In the genomic region with DNA sequence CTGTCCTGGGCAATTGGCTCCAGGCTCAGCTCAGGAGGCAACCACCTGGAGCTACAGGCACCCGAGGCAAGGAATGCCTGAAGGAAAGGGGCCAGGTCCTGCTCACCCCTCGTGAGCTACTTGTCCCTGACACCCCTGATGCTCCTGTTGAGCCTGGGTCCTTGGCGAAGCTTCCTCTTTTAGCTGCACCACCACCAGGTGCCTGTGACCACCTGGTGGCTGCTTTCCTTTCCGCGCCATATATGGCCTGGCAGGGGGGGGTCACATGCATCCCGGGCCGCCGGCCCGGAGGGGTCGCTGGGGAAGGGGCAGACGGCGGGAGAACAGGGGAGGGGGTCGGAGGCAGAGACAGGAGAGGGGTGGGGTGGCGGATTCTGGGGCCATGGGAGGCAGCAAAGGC, we compare ENCODE assay signal across 13 mouse cellular contexts. TPM values are rescaled to one million over a fixed set of nuclear protein-coding genes. Genes with fewer than 3 reads are reported as not detected.
DNase-seq lines count a peak whose midpoint lies in the region; ATAC-seq and TF ChIP-seq lines count a peak whose summit lies in the region.
"Not testable (repeated sequence)": the region's sequence is repeated elsewhere in the genome, so short reads cannot be mapped to it uniquely, and the experiment has no call there.
"Had no signal": no experiment of that assay in that cellular context is flagged by ENCODE, and none has a peak within 500 bp of the region (broad histone marks: within the 10 kb centered on the region; RNA-seq: fewer than 3 reads in every experiment).

No protein-coding gene starts in this region.

- DNase-seq in embryo, embryonic 11 days, result peak; percentile 2
- not testable (repeated sequence) for DNase-seq in heart, postnatal 0 days (ENCODE audit: low spot score)
- peak; percentile 18 to 22 for DNase-seq in right cerebral cortex, postnatal 10 days (ENCODE audit: low spot score in 2 of 2)

- TF ChIP-seq EP300 in heart, postnatal 0 days (IDR thresholded peaks at IDR 0.05; ENCODE audit: low read depth), result not testable (repeated sequence)

- peak overlapping the region; percentile 69 for H3K4me2 ChIP-seq in forebrain, embryonic 15.5 days (replicated peaks)
- H3K4me2 ChIP-seq in heart, postnatal 0 days (ENCODE audit: low read depth, low read length), result 0 out of 2 replicates have a peak overlapping the region, but pooled peaks have one; percentile 23
- H3K4me2 ChIP-seq in kidney, embryonic 14.5 days (replicated peaks; ENCODE audit: low read depth, low read length), result peak overlapping the region; percentile 41
- peak overlapping the region; percentile 64 for H3K4me2 ChIP-seq in limb, embryonic 13.5 days (replicated peaks)
- H3K4me2 ChIP-seq in midbrain, embryonic 13.5 days (replicated peaks), result peak overlapping the region; percentile 60

- not testable (repeated sequence) for TF ChIP-seq CTCF in heart, postnatal 0 days (IDR thresholded peaks at IDR 0.05; ENCODE audit: low read depth)

- not testable (repeated sequence) for H3K36me3 ChIP-seq in forebrain, embryonic 15.5 days; heart, postnatal 0 days (replicated peaks; ENCODE audit: control insufficient read depth, insufficient read depth, low read length); kidney, embryonic 14.5 days (ENCODE audit: control insufficient read depth, insufficient read depth, low read length); limb, embryonic 13.5 days; midbrain, embryonic 13.5 days

- WGBS in forebrain, embryonic 15.5 days, result 13% methylated on average over 14 of the region's 14 CpGs
- 12% methylated on average over 11 of the region's 14 CpGs for WGBS in heart, postnatal 0 days
- WGBS in kidney, embryonic 14.5 days, result 3% methylated on average over 10 of the region's 14 CpGs
- 10% methylated on average over 11 of the region's 14 CpGs for WGBS in limb, embryonic 13.5 days
- 1% methylated on average over 9 of the region's 14 CpGs for WGBS in midbrain, embryonic 13.5 days

- H3K4me3 ChIP-seq in forebrain, embryonic 15.5 days, result peak overlapping the region; percentile 46
- not testable (repeated sequence) for H3K4me3 ChIP-seq in heart, postnatal 0 days (ENCODE audit: low read depth, low read length)
- peak overlapping the region; percentile 19 for H3K4me3 ChIP-seq in kidney, embryonic 14.5 days (ENCODE audit: low read length)
- H3K4me3 ChIP-seq in limb, embryonic 13.5 days, result peak overlapping the region; percentile 37
- peak overlapping the region; percentile 42 for H3K4me3 ChIP-seq in midbrain, embryonic 13.5 days (replicated peaks)

- not testable (repeated sequence) for ATAC-seq in forebrain, embryonic 15.5 days (replicated peaks); heart, postnatal 0 days (ENCODE audit: insufficient read depth, low read depth); kidney, embryonic 14.5 days (ENCODE audit: low FRiP score, low TSS enrichment); limb, embryonic 13.5 days (ENCODE audit: low FRiP score, low read depth); midbrain, embryonic 13.5 days

- H3K9me3 ChIP-seq in forebrain, embryonic 15.5 days; heart, postnatal 0 days (replicated peaks; ENCODE audit: control insufficient read depth, low read length); kidney, embryonic 14.5 days (ENCODE audit: control insufficient read depth, low read length); limb, embryonic 13.5 days; midbrain, embryonic 13.5 days: not testable (repeated sequence)

- not testable (repeated sequence) for H3K27ac ChIP-seq in forebrain, embryonic 15.5 days (replicated peaks); heart, postnatal 0 days (ENCODE audit: low read depth); kidney, embryonic 14.5 days (ENCODE audit: low read depth, low read length); limb, embryonic 13.5 days; midbrain, embryonic 13.5 days

- H3K9ac ChIP-seq in forebrain, embryonic 15.5 days (replicated peaks), result peak overlapping the region; percentile 49
- H3K9ac ChIP-seq in heart, postnatal 0 days (replicated peaks; ENCODE audit: low read depth, low read length); kidney, embryonic 14.5 days (ENCODE audit: low read depth, low read length); limb, embryonic 13.5 days: not testable (repeated sequence)
- peak overlapping the region; percentile 52 for H3K9ac ChIP-seq in midbrain, embryonic 13.5 days (replicated peaks)

- not testable (repeated sequence) for H3K4me1 ChIP-seq in forebrain, embryonic 15.5 days; heart, postnatal 0 days (ENCODE audit: control insufficient read depth, insufficient read depth); kidney, embryonic 14.5 days (ENCODE audit: control insufficient read depth, insufficient read depth, low read length); limb, embryonic 13.5 days; midbrain, embryonic 13.5 days (replicated peaks)

- not testable (repeated sequence) for H3K27me3 ChIP-seq in forebrain, embryonic 15.5 days; heart, postnatal 0 days (ENCODE audit: control insufficient read depth, insufficient read depth, low read length); kidney, embryonic 14.5 days (ENCODE audit: control insufficient read depth, insufficient read depth, low read length); limb, embryonic 13.5 days; midbrain, embryonic 13.5 days

RNA-seq across cellular contexts. Expression of a gene that starts 0.3 kb away (rescaled TPM):
- polyA plus RNA-seq in forebrain, embryonic 15.5 days (2015; fragmentation: Nextera tagmentation; extraction: Ambion mirVana), result 5.9 and 7.2 TPM in 2 replicates
- total RNA-seq in heart, postnatal 0 days (2014; rRNA removed; ENCODE audit: low replicate concordance), result not detected in 2 replicates
- not detected in 2 replicates for polyA plus RNA-seq in heart, postnatal 0 days (2015; fragmentation: Nextera tagmentation; extraction: Ambion mirVana)
- polyA plus RNA-seq in kidney, embryonic 14.5 days (2014; fragmentation: Nextera tagmentation; extraction: Ambion mirVana), result 0.57 TPM in 1 of 2 replicates, not detected in the other
- 0.33 and 0.43 TPM in 2 replicates for polyA plus RNA-seq in limb, embryonic 13.5 days (2015; fragmentation: Nextera tagmentation; extraction: Ambion mirVana)
- polyA plus RNA-seq in midbrain, embryonic 13.5 days (2015; fragmentation: Nextera tagmentation; extraction: Ambion mirVana), result 3.9 and 6.0 TPM in 2 replicates
- total RNA-seq: CH12.LX; gastrocnemius, postnatal 10 days; heart, postnatal 25 days had no signal

RNA-seq across cellular contexts. Expression of a gene that starts 17.2 kb away (rescaled TPM):
- polyA plus RNA-seq in forebrain, embryonic 15.5 days (2015; fragmentation: Nextera tagmentation; extraction: Ambion mirVana), result not detected in 2 replicates
- not detected in 2 replicates for total RNA-seq in heart, postnatal 0 days (2014; rRNA removed; ENCODE audit: low replicate concordance)
- not detected in 2 replicates for polyA plus RNA-seq in heart, postnatal 0 days (2015; fragmentation: Nextera tagmentation; extraction: Ambion mirVana)
- polyA plus RNA-seq in kidney, embryonic 14.5 days (2014; fragmentation: Nextera tagmentation; extraction: Ambion mirVana), result not detected in 2 replicates
- polyA plus RNA-seq in limb, embryonic 13.5 days (2015; fragmentation: Nextera tagmentation; extraction: Ambion mirVana), result not detected in 2 replicates
- polyA plus RNA-seq in midbrain, embryonic 13.5 days (2015; fragmentation: Nextera tagmentation; extraction: Ambion mirVana), result not detected in 2 replicates
- total RNA-seq: adrenal gland, postnatal 25 days; CH12.LX; gastrocnemius, postnatal 10 days; heart, postnatal 25 days; left cerebral cortex, adult 8-10 months had no signal
- polyA plus RNA-seq: lung, adult 2 months had no signal
